Mouse (Mus musculus): ENCODE data around the gene Tanc2. TPM values are rescaled to one million over a fixed set of nuclear protein-coding genes. Genes with fewer than 3 reads are reported as not detected.

Gene Tanc2
- polyA plus RNA-seq, 2 experiments = 0.66 to 0.89 TPM

DNA sequence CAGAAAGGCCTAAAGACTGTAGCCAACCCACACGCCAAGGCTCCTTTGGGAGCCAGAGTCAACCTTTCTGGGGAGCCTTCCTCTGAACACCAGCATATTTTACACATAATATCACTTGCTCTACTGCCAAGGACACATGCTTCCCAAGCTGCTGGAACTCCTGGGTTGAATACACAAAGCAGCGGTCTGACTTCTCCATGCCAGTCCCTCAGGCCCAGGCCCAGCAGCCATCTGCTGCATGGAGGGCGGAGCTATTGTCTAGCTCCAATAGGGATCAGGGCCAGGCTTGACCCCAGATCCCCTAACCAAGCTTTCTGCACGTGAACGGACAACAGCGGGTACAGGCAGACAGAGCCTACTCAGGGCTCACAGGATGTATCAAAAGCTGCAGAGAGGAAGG is 345.0 kb downstream of the Tanc2 start:
- Histone ChIP-seq H3K4me3 (ENCODE audit: insufficient read depth in 1 of 2, low read depth in 2 of 2, low read length in 2 of 2) (no peak overlapping the region), H3K4me1 (replicated peaks; ENCODE audit: control insufficient read depth in 2 of 2, insufficient read depth in 2 of 2, low read length in 1 of 2) (no peaks in the 10 kb centered on the region), H3K4me2 (ENCODE audit: low read depth) (no peak overlapping the region), H3K36me3 (replicated peaks; ENCODE audit: control insufficient read depth, insufficient read depth, low read depth) (no peaks in the 10 kb centered on the region), H3K9me3 (ENCODE audit: control insufficient read depth, low read length) (no peaks in the 10 kb centered on the region), H3K27ac (no peak overlapping the region), H3K27me3 (ENCODE audit: control insufficient read depth, insufficient read depth, low read length) (no peaks in the 10 kb centered on the region), H3K9ac (replicated peaks) (no peak overlapping the region)
- ATAC-seq (ENCODE audit: insufficient read depth) = no peak
- DNase-seq (ENCODE audit: low read depth in 3 of 3, low spot score in 3 of 3) = no peak
- no peak for TF ChIP-seq EP300 (IDR thresholded peaks at IDR 0.05; ENCODE audit: low read depth)
- no peak for TF ChIP-seq CTCF (IDR thresholded peaks at IDR 0.05; ENCODE audit: low read depth)
- 57% methylated on average over 6 of the region's 6 CpGs for WGBS (ENCODE audit: insufficient replicate concordance)

DNA sequence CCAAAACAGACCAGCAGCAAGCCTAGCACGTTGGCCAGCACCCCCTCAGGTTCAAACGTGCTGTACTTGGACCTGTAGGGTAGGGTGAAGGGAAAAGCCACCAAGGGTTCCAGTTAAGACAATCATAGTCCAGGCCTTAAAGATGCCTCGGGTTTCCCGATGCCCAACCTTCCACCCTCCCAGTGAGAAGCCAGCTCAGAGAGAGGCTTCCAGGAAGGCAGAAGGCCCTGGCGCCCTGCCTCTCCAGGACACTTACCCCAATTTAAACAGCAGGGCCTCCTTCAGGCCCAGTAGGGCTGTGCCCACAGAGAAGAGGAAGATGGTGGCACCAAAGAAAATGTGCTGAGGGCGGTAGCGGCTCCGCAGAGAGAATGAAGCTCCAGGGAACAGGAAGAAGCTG is 345.7 kb downstream of the Tanc2 start:
- no peak overlapping the region for H3K9ac ChIP-seq (replicated peaks)
- H3K4me3 ChIP-seq (ENCODE audit: insufficient read depth in 1 of 2, low read depth in 2 of 2, low read length in 2 of 2) = no peak overlapping the region
- no peaks in the 10 kb centered on the region for H3K9me3 ChIP-seq (ENCODE audit: control insufficient read depth, low read length)
- no peaks in the 10 kb centered on the region for H3K4me1 ChIP-seq (replicated peaks; ENCODE audit: control insufficient read depth in 2 of 2, insufficient read depth in 2 of 2, low read length in 1 of 2)
- 62% methylated on average over 8 of the region's 8 CpGs for WGBS (ENCODE audit: insufficient replicate concordance)
- no peak overlapping the region for H3K27ac ChIP-seq
- H3K27me3 ChIP-seq (ENCODE audit: control insufficient read depth, insufficient read depth, low read length) = no peaks in the 10 kb centered on the region
- no peak for ATAC-seq (ENCODE audit: insufficient read depth)
- no peaks in the 10 kb centered on the region for H3K36me3 ChIP-seq (replicated peaks; ENCODE audit: control insufficient read depth, insufficient read depth, low read depth)
- TF ChIP-seq EP300 (IDR thresholded peaks at IDR 0.05; ENCODE audit: low read depth) (no peak), CTCF (IDR thresholded peaks at IDR 0.05; ENCODE audit: low read depth) (no peak)
- no peak overlapping the region for H3K4me2 ChIP-seq (ENCODE audit: low read depth)
- DNase-seq (ENCODE audit: low read depth in 3 of 3, low spot score in 3 of 3) = no peak

DNA sequence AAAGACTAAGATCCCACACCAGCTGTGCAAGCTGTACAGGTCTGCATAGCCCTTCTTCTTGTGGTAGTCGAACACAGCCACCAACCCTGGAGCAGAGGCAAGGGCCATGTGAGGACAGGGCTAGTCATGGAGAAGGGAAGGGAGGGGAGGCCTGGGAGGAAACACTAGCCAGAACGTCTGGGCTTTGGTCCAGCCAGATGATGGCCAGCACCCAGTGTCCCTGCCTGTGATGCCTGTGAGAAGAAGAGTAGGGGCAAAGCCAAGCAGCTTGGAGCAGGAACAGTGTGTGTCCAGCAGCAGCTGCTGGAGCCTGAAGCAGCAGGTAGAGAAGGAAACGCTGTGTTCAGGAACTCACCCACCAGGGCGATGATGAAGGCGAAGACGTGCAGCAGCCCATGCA is 346.4 kb downstream of the Tanc2 start:
- Histone ChIP-seq H3K9me3 (ENCODE audit: control insufficient read depth, low read length) (no peaks in the 10 kb centered on the region), H3K4me3 (ENCODE audit: insufficient read depth in 1 of 2, low read depth in 2 of 2, low read length in 2 of 2) (no peak overlapping the region), H3K36me3 (replicated peaks; ENCODE audit: control insufficient read depth, insufficient read depth, low read depth) (no peaks in the 10 kb centered on the region), H3K27me3 (ENCODE audit: control insufficient read depth, insufficient read depth, low read length) (no peaks in the 10 kb centered on the region), H3K27ac (no peak overlapping the region), H3K9ac (replicated peaks) (no peak overlapping the region), H3K4me2 (ENCODE audit: low read depth) (no peak overlapping the region), H3K4me1 (replicated peaks; ENCODE audit: control insufficient read depth in 2 of 2, insufficient read depth in 2 of 2, low read length in 1 of 2) (no peaks in the 10 kb centered on the region)
- ATAC-seq (ENCODE audit: insufficient read depth) (no peak), DNase-seq (ENCODE audit: low read depth in 3 of 3, low spot score in 3 of 3) (no peak)
- 61% methylated on average over 6 of the region's 6 CpGs for WGBS (ENCODE audit: insufficient replicate concordance)
- no peak for TF ChIP-seq EP300 (IDR thresholded peaks at IDR 0.05; ENCODE audit: low read depth)
- no peak for TF ChIP-seq CTCF (IDR thresholded peaks at IDR 0.05; ENCODE audit: low read depth)

DNA sequence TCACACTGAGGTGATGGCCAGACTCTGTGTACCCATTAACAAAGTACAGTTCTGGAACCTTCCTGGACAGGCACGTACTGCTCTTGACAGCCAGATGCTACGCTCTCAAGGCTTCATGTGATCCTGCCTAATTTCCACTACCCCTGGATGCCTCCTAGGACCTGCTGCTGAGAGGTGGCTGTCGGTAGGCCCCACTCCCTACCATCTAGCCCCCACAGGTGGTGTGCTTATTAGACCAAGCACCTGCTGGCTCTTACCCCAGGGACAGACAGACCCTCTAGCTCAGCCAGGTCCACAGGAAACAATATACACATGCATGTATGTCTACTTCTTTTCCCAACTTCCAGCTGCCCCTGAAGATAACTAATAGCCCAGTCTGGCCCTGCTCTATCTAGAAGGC is 347.2 kb downstream of the Tanc2 start:
- no peaks in the 10 kb centered on the region for H3K4me1 ChIP-seq (replicated peaks; ENCODE audit: control insufficient read depth in 2 of 2, insufficient read depth in 2 of 2, low read length in 1 of 2)
- no peak for ATAC-seq (ENCODE audit: insufficient read depth)
- DNase-seq (ENCODE audit: low read depth in 3 of 3, low spot score in 3 of 3) = no peak
- H3K36me3 ChIP-seq (replicated peaks; ENCODE audit: control insufficient read depth, insufficient read depth, low read depth) = no peaks in the 10 kb centered on the region
- no peak overlapping the region for H3K4me2 ChIP-seq (ENCODE audit: low read depth)
- 64% methylated on average over 3 of the region's 3 CpGs for WGBS (ENCODE audit: insufficient replicate concordance)
- H3K9me3 ChIP-seq (ENCODE audit: control insufficient read depth, low read length) = no peaks in the 10 kb centered on the region
- H3K4me3 ChIP-seq (ENCODE audit: insufficient read depth in 1 of 2, low read depth in 2 of 2, low read length in 2 of 2) = no peak overlapping the region
- no peak overlapping the region for H3K9ac ChIP-seq (replicated peaks)
- no peaks in the 10 kb centered on the region; the same call in 1 of the 2 replicates for H3K27me3 ChIP-seq (ENCODE audit: control insufficient read depth, insufficient read depth, low read length)
- TF ChIP-seq EP300 (IDR thresholded peaks at IDR 0.05; ENCODE audit: low read depth) = no peak
- TF ChIP-seq CTCF (IDR thresholded peaks at IDR 0.05; ENCODE audit: low read depth) = no peak
- H3K27ac ChIP-seq = no peak overlapping the region

DNA sequence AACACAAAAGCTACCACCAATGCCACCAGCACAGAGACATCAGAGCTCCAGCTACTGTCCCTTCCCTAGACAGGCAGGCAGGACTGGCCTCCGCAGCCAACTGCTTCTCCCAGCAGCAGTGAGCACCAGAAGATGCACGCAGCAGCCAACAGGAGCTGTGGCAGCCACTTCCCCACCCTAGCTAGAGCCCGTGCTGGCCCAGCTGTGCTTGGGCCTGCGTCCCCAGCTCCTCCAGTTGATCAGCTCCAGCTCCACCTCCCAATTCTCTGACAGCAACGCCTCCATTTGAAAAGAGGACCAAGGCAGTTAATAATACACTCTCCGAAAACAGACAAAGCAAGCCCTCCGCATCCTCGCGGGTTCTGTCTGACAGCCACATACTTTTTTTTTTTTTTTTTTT is 349.0 kb downstream of the Tanc2 start:
- Histone ChIP-seq H3K9ac (replicated peaks) (no peak overlapping the region), H3K4me2 (ENCODE audit: low read depth) (no peak overlapping the region), H3K9me3 (ENCODE audit: control insufficient read depth, low read length) (no peaks in the 10 kb centered on the region), H3K27me3 (ENCODE audit: control insufficient read depth, insufficient read depth, low read length) (peaks cover 6% of the 10 kb centered on the region), H3K36me3 (replicated peaks; ENCODE audit: control insufficient read depth, insufficient read depth, low read depth) (no peaks in the 10 kb centered on the region), H3K27ac (no peak overlapping the region), H3K4me3 (ENCODE audit: insufficient read depth in 1 of 2, low read depth in 2 of 2, low read length in 2 of 2) (no peak overlapping the region), H3K4me1 (replicated peaks; ENCODE audit: control insufficient read depth in 2 of 2, insufficient read depth in 2 of 2, low read length in 1 of 2) (0 out of 4 replicates have a peak, but pooled peaks cover 0 to 4% of the 10 kb centered on the region in 2 experiments)
- TF ChIP-seq EP300 (IDR thresholded peaks at IDR 0.05; ENCODE audit: low read depth) = no peak
- no peak for TF ChIP-seq CTCF (IDR thresholded peaks at IDR 0.05; ENCODE audit: low read depth)
- WGBS (ENCODE audit: insufficient replicate concordance) = 47% methylated on average over 9 of the region's 9 CpGs
- ATAC-seq (ENCODE audit: insufficient read depth) = no peak
- DNase-seq (ENCODE audit: low read depth in 3 of 3, low spot score in 3 of 3) = no peak

Measured in liver, embryonic 14.5 days (tissue).